Mouse (Mus musculus): Measurements from ENCODE around the gene Adamts9. TPM values are rescaled to one million over a fixed set of nuclear protein-coding genes. Genes with fewer than 3 reads are reported as not detected.
A peak's percentile ranks its signal among the peaks of the same experiment; 100 is the strongest.

Gene Adamts9
- polyA plus RNA-seq (2015; fragmentation: Nextera tagmentation; extraction: Ambion mirVana), result 5.1 and 5.3 TPM in 2 replicates

- Histone ChIP-seq H3K4me2 (peak within 1 kb of the TSS; percentile 84), H3K4me1 (peaks cover 23% of the 10 kb centered on the region), H3K4me3 (peak within 1 kb of the TSS; percentile 76), H3K27ac (replicated peaks) (peak within 1 kb of the TSS; percentile 96), H3K9ac (peak within 1 kb of the TSS; percentile 91), H3K27me3 (replicated peaks) (no peaks in the 10 kb centered on the region; the same call in 1 of the 2 replicates), H3K9me3 (peaks cover 7% of the 10 kb centered on the region), H3K36me3 (no peaks in the 10 kb centered on the region)
- under 1% methylated on average over 58 of the region's 68 CpGs for WGBS
- peak; percentile 66 for ATAC-seq (ENCODE audit: extremely low read depth, insufficient number of reproducible peaks, low FRiP score, low TSS enrichment)
These were observed at the start of gene Adamts9 for GRCm38 (mm10) chr6:92943057-92943781. Gene Adamts9, minus strand, starts transcription at chr6:92943492.

GRCm38 (mm10) chr6:92991616-92992015, 48.3 kb upstream of the Adamts9 start:
- WGBS, result 7% methylated on average over 1 of the region's 1 CpGs
- H3K4me1 ChIP-seq, result peaks cover 27% of the 10 kb centered on the region
- ATAC-seq (ENCODE audit: extremely low read depth, insufficient number of reproducible peaks, low FRiP score, low TSS enrichment), result no peak
- no peak overlapping the region for H3K4me3 ChIP-seq
- no peak overlapping the region for H3K27ac ChIP-seq (replicated peaks)
- 0 out of 2 replicates have a peak, but pooled peaks cover 3% of the 10 kb centered on the region for H3K36me3 ChIP-seq
- H3K4me2 ChIP-seq, result no peak overlapping the region
- no peaks in the 10 kb centered on the region for H3K9me3 ChIP-seq
- no peak overlapping the region for H3K9ac ChIP-seq
- H3K27me3 ChIP-seq (replicated peaks), result no peaks in the 10 kb centered on the region

GRCm38 (mm10) chr6:92988620-92988998, 45.3 kb upstream of the Adamts9 start:
- H3K27ac ChIP-seq (replicated peaks), result peak overlapping the region; percentile 76; the same call in 1 of the 2 replicates
- 72% methylated on average over 10 of the region's 10 CpGs for WGBS
- H3K27me3 ChIP-seq (replicated peaks), result no peaks in the 10 kb centered on the region
- H3K4me1 ChIP-seq, result peaks cover 41% of the 10 kb centered on the region
- H3K4me3 ChIP-seq, result no peak overlapping the region
- no peak for ATAC-seq (ENCODE audit: extremely low read depth, insufficient number of reproducible peaks, low FRiP score, low TSS enrichment)
- H3K9me3 ChIP-seq, result no peaks in the 10 kb centered on the region
- peak overlapping the region; percentile 35 for H3K4me2 ChIP-seq
- H3K9ac ChIP-seq, result 0 out of 2 replicates have a peak overlapping the region, but pooled peaks have one; percentile 38
- 0 out of 2 replicates have a peak, but pooled peaks cover 3% of the 10 kb centered on the region for H3K36me3 ChIP-seq

- Histone ChIP-seq H3K4me2 (peak overlapping the region; percentile 35), H3K27ac (replicated peaks) (peak overlapping the region; percentile 76), H3K27me3 (replicated peaks) (no peaks in the 10 kb centered on the region), H3K4me3 (no peak overlapping the region), H3K9ac (peak overlapping the region; percentile 38), H3K9me3 (no peaks in the 10 kb centered on the region), H3K36me3 (0 out of 2 replicates have a peak, but pooled peaks cover 3% of the 10 kb centered on the region), H3K4me1 (peaks cover 47% of the 10 kb centered on the region)
- WGBS, result 47% methylated on average over 14 of the region's 14 CpGs
- ATAC-seq (ENCODE audit: extremely low read depth, insufficient number of reproducible peaks, low FRiP score, low TSS enrichment), result no peak
These were observed 44.7 kb upstream of the Adamts9 start for GRCm38 (mm10) chr6:92987846-92988619.

GRCm38 (mm10) chr6:92987366-92987765, 44.1 kb upstream of the Adamts9 start:
- Histone ChIP-seq H3K27ac (replicated peaks) (peak overlapping the region; percentile 76), H3K4me2 (peak overlapping the region; percentile 35), H3K9ac (no peak overlapping the region), H3K9me3 (no peaks in the 10 kb centered on the region), H3K27me3 (replicated peaks) (no peaks in the 10 kb centered on the region), H3K4me3 (no peak overlapping the region), H3K4me1 (peaks cover 54% of the 10 kb centered on the region), H3K36me3 (0 out of 2 replicates have a peak, but pooled peaks cover 2% of the 10 kb centered on the region)
- WGBS, result 70% methylated on average over 9 of the region's 9 CpGs
- no peak for ATAC-seq (ENCODE audit: extremely low read depth, insufficient number of reproducible peaks, low FRiP score, low TSS enrichment)

- 45% methylated on average over 7 of the region's 7 CpGs for WGBS
- ATAC-seq (ENCODE audit: extremely low read depth, insufficient number of reproducible peaks, low FRiP score, low TSS enrichment), result no peak; the same call in 1 of the 2 replicates
- Histone ChIP-seq H3K4me3 (no peak overlapping the region), H3K9me3 (no peaks in the 10 kb centered on the region), H3K27me3 (replicated peaks) (no peaks in the 10 kb centered on the region), H3K4me1 (peaks cover 52% of the 10 kb centered on the region), H3K9ac (no peak overlapping the region), H3K4me2 (no peak overlapping the region), H3K36me3 (no peaks in the 10 kb centered on the region), H3K27ac (replicated peaks) (peak overlapping the region; percentile 4; the same call in 1 of the 2 replicates)
These were observed 40.1 kb upstream of the Adamts9 start for GRCm38 (mm10) chr6:92983421-92983820.

GRCm38 (mm10) chr6:92981451-92982186, 38.3 kb upstream of the Adamts9 start:
- Histone ChIP-seq H3K4me2 (no peak overlapping the region), H3K4me1 (peaks cover 38% of the 10 kb centered on the region), H3K9ac (no peak overlapping the region), H3K27me3 (replicated peaks) (no peaks in the 10 kb centered on the region), H3K4me3 (no peak overlapping the region), H3K36me3 (no peaks in the 10 kb centered on the region), H3K27ac (replicated peaks) (peak overlapping the region; percentile 56), H3K9me3 (no peaks in the 10 kb centered on the region)
- no peak for ATAC-seq (ENCODE audit: extremely low read depth, insufficient number of reproducible peaks, low FRiP score, low TSS enrichment)
- 46% methylated on average over 7 of the region's 7 CpGs for WGBS

- Histone ChIP-seq H3K4me3 (no peak overlapping the region), H3K9me3 (no peaks in the 10 kb centered on the region), H3K27me3 (replicated peaks) (no peaks in the 10 kb centered on the region), H3K27ac (replicated peaks) (no peak overlapping the region), H3K9ac (no peak overlapping the region), H3K4me1 (no peaks in the 10 kb centered on the region), H3K36me3 (no peaks in the 10 kb centered on the region), H3K4me2 (no peak overlapping the region)
- no peak for ATAC-seq (ENCODE audit: extremely low read depth, insufficient number of reproducible peaks, low FRiP score, low TSS enrichment)
- WGBS, result 82% methylated on average over 3 of the region's 3 CpGs
These were observed 30.0 kb upstream of the Adamts9 start for GRCm38 (mm10) chr6:92973340-92973739.

- no peak overlapping the region for H3K4me2 ChIP-seq
- no peak for ATAC-seq (ENCODE audit: extremely low read depth, insufficient number of reproducible peaks, low FRiP score, low TSS enrichment)
- no peaks in the 10 kb centered on the region for H3K36me3 ChIP-seq
- no peak overlapping the region for H3K9ac ChIP-seq
- H3K27ac ChIP-seq (replicated peaks), result no peak overlapping the region
- no peaks in the 10 kb centered on the region for H3K27me3 ChIP-seq (replicated peaks)
- no peak overlapping the region for H3K4me3 ChIP-seq
- no peaks in the 10 kb centered on the region for H3K4me1 ChIP-seq
- WGBS, result 76% methylated on average over 3 of the region's 3 CpGs
- peaks cover 4% of the 10 kb centered on the region; the same call in 1 of the 2 replicates for H3K9me3 ChIP-seq
These were observed 25.4 kb upstream of the Adamts9 start for GRCm38 (mm10) chr6:92968718-92969117.

GRCm38 (mm10) chr6:92968216-92968615, 24.9 kb upstream of the Adamts9 start:
- Histone ChIP-seq H3K9me3 (peaks cover 4% of the 10 kb centered on the region; the same call in 1 of the 2 replicates), H3K4me2 (no peak overlapping the region), H3K36me3 (no peaks in the 10 kb centered on the region), H3K9ac (no peak overlapping the region), H3K27me3 (replicated peaks) (no peaks in the 10 kb centered on the region), H3K4me1 (no peaks in the 10 kb centered on the region), H3K4me3 (no peak overlapping the region), H3K27ac (replicated peaks) (no peak overlapping the region)
- ATAC-seq (ENCODE audit: extremely low read depth, insufficient number of reproducible peaks, low FRiP score, low TSS enrichment), result no peak
- WGBS, result 70% methylated on average over 3 of the region's 3 CpGs

- 58% methylated on average over 3 of the region's 3 CpGs for WGBS
- Histone ChIP-seq H3K9me3 (peaks cover 4% of the 10 kb centered on the region; the same call in 1 of the 2 replicates), H3K4me1 (peaks cover 6% of the 10 kb centered on the region), H3K36me3 (no peaks in the 10 kb centered on the region), H3K4me3 (no peak overlapping the region), H3K9ac (no peak overlapping the region), H3K4me2 (no peak overlapping the region), H3K27me3 (replicated peaks) (no peaks in the 10 kb centered on the region), H3K27ac (replicated peaks) (no peak overlapping the region)
- ATAC-seq (ENCODE audit: extremely low read depth, insufficient number of reproducible peaks, low FRiP score, low TSS enrichment), result no peak
These were observed 19.7 kb upstream of the Adamts9 start for GRCm38 (mm10) chr6:92962966-92963365.
